Comparison of ENCODE assay signal across 8 mouse cellular contexts in genomic region chr16:96081331-96081730, GRCm38 (mm10). TPM values are rescaled to one million over a fixed set of nuclear protein-coding genes. Genes with fewer than 3 reads are reported as not detected.
DNase-seq lines count a peak whose midpoint lies in the region; ATAC-seq and TF ChIP-seq lines count a peak whose summit lies in the region.

No protein-coding gene starts in this region.

- 2% methylated on average over 28 of the region's 28 CpGs for WGBS in forebrain, embryonic 10.5 days
- 3% methylated on average over 17 of the region's 28 CpGs for WGBS in heart, embryonic 15.5 days
- 1% methylated on average over 23 of the region's 28 CpGs for WGBS in liver, embryonic 12.5 days (ENCODE audit: insufficient replicate concordance)
- 3% methylated on average over 27 of the region's 28 CpGs for WGBS in neural tube, embryonic 12.5 days
- WGBS in stomach, postnatal 0 days, result under 1% methylated on average over 26 of the region's 28 CpGs

- peaks cover 80% of the 10 kb centered on the region for H3K4me1 ChIP-seq in E14TG2a.4 (replicated peaks; ENCODE audit: low read depth, low read length)
- H3K4me1 ChIP-seq in forebrain, embryonic 10.5 days, result peaks cover 25% of the 10 kb centered on the region
- peaks cover 30% of the 10 kb centered on the region for H3K4me1 ChIP-seq in heart, embryonic 15.5 days (replicated peaks)
- H3K4me1 ChIP-seq in liver, embryonic 12.5 days, result peaks cover 21% of the 10 kb centered on the region
- peaks cover 25% of the 10 kb centered on the region for H3K4me1 ChIP-seq in neural tube, embryonic 12.5 days
- H3K4me1 ChIP-seq in stomach, postnatal 0 days (replicated peaks; ENCODE audit: control insufficient read depth, insufficient read depth), result peaks cover 2% of the 10 kb centered on the region; the same call in 1 of the 2 replicates

- H3K27me3 ChIP-seq in E14TG2a.4 (ENCODE audit: insufficient read depth, low read length), result no peaks in the 10 kb centered on the region
- no peaks in the 10 kb centered on the region for H3K27me3 ChIP-seq in forebrain, embryonic 10.5 days (ENCODE audit: poor library complexity, severe bottlenecking)
- H3K27me3 ChIP-seq in heart, embryonic 15.5 days, result no peaks in the 10 kb centered on the region
- peaks cover 30% of the 10 kb centered on the region for H3K27me3 ChIP-seq in liver, embryonic 12.5 days (replicated peaks)
- H3K27me3 ChIP-seq in neural tube, embryonic 12.5 days (replicated peaks), result no peaks in the 10 kb centered on the region
- no peaks in the 10 kb centered on the region for H3K27me3 ChIP-seq in stomach, postnatal 0 days (ENCODE audit: control insufficient read depth, insufficient read depth, low read length)

- no peaks in the 10 kb centered on the region for H3K9me3 ChIP-seq in E14TG2a.4 (ENCODE audit: low read length)
- H3K9me3 ChIP-seq in forebrain, embryonic 10.5 days, result no peaks in the 10 kb centered on the region
- H3K9me3 ChIP-seq in heart, embryonic 15.5 days (replicated peaks), result no peaks in the 10 kb centered on the region
- no peaks in the 10 kb centered on the region for H3K9me3 ChIP-seq in liver, embryonic 12.5 days (replicated peaks)
- no peaks in the 10 kb centered on the region for H3K9me3 ChIP-seq in neural tube, embryonic 12.5 days
- H3K9me3 ChIP-seq in stomach, postnatal 0 days (ENCODE audit: control insufficient read depth, low read length), result no peaks in the 10 kb centered on the region

- peak; percentile 80 for ATAC-seq in heart, embryonic 15.5 days (replicated peaks; ENCODE audit: insufficient number of reproducible peaks, insufficient read depth, low FRiP score, low read depth)
- peak; percentile 83 for ATAC-seq in liver, embryonic 12.5 days
- ATAC-seq in neural tube, embryonic 12.5 days (ENCODE audit: low FRiP score, low read depth), result peak; percentile 84
- peak; percentile 76 for ATAC-seq in stomach, postnatal 0 days (ENCODE audit: low FRiP score, low TSS enrichment)

- peak overlapping the region; percentile 94 for H3K4me3 ChIP-seq in E14TG2a.4 (replicated peaks; ENCODE audit: low read length)
- peak overlapping the region; percentile 99 for H3K4me3 ChIP-seq in forebrain, embryonic 10.5 days
- H3K4me3 ChIP-seq in heart, embryonic 15.5 days, result peak overlapping the region; percentile 81
- peak overlapping the region; percentile 85 for H3K4me3 ChIP-seq in liver, embryonic 12.5 days
- peak overlapping the region; percentile 97 for H3K4me3 ChIP-seq in neural tube, embryonic 12.5 days
- H3K4me3 ChIP-seq in stomach, postnatal 0 days (ENCODE audit: low read depth, low read length), result peak overlapping the region; percentile 100

- DNase-seq in c-Kit-positive CD71-negative TER-119-negative erythroid progenitor cells, embryonic 14.5 days (ENCODE audit: low read depth), result peak; percentile 74
- DNase-seq in forebrain, embryonic 10.5 days (ENCODE audit: extremely low spot score, low spot score), result peak; percentile 87
- peak; percentile 95 for DNase-seq in kidney, postnatal 14 days
- peak; percentile 93 for DNase-seq in stomach, postnatal 0 days (ENCODE audit: low spot score)

- peak overlapping the region; percentile 71 for H3K4me2 ChIP-seq in heart, embryonic 15.5 days
- peak overlapping the region; percentile 97 for H3K4me2 ChIP-seq in liver, embryonic 12.5 days
- peak overlapping the region; percentile 66 for H3K4me2 ChIP-seq in neural tube, embryonic 12.5 days (replicated peaks)
- H3K4me2 ChIP-seq in stomach, postnatal 0 days (replicated peaks; ENCODE audit: low read depth), result peak overlapping the region; percentile 72

- no peak for TF ChIP-seq CTCF in E14TG2a.4 (conservative IDR thresholded peaks at IDR 0.05; ENCODE audit: low read length)
- TF ChIP-seq CTCF in stomach, postnatal 0 days (IDR thresholded peaks at IDR 0.05; ENCODE audit: low read depth), result no peak

- TF ChIP-seq EP300 in stomach, postnatal 0 days (optimal IDR thresholded peaks at IDR 0.05), result no peak

- H3K36me3 ChIP-seq in E14TG2a.4 (ENCODE audit: insufficient read depth, low read length), result peaks cover 48% of the 10 kb centered on the region
- peaks cover 47% of the 10 kb centered on the region for H3K36me3 ChIP-seq in forebrain, embryonic 10.5 days (replicated peaks)
- H3K36me3 ChIP-seq in heart, embryonic 15.5 days, result peaks cover 21% of the 10 kb centered on the region
- H3K36me3 ChIP-seq in liver, embryonic 12.5 days, result peaks cover 20% of the 10 kb centered on the region
- H3K36me3 ChIP-seq in neural tube, embryonic 12.5 days, result peaks cover 24% of the 10 kb centered on the region
- H3K36me3 ChIP-seq in stomach, postnatal 0 days (ENCODE audit: control insufficient read depth, insufficient read depth, low read length), result peaks cover 3% of the 10 kb centered on the region; the same call in 1 of the 2 replicates

- peak overlapping the region; percentile 96 for H3K27ac ChIP-seq in forebrain, embryonic 10.5 days
- H3K27ac ChIP-seq in heart, embryonic 15.5 days, result peak overlapping the region; percentile 97
- H3K27ac ChIP-seq in liver, embryonic 12.5 days, result peak overlapping the region; percentile 86
- H3K27ac ChIP-seq in neural tube, embryonic 12.5 days, result peak overlapping the region; percentile 94
- H3K27ac ChIP-seq in stomach, postnatal 0 days (replicated peaks), result peak overlapping the region; percentile 99

- peak overlapping the region; percentile 93 for H3K9ac ChIP-seq in heart, embryonic 15.5 days
- peak overlapping the region; percentile 79 for H3K9ac ChIP-seq in liver, embryonic 12.5 days
- H3K9ac ChIP-seq in neural tube, embryonic 12.5 days, result peak overlapping the region; percentile 99
- peak overlapping the region; percentile 100 for H3K9ac ChIP-seq in stomach, postnatal 0 days (ENCODE audit: low read length)

RNA-seq across cellular contexts. Expression of gene Brwd1, which starts 1.0 kb away (rescaled TPM):
- polyA plus RNA-seq in forebrain, embryonic 10.5 days (2016; fragmentation: Nextera tagmentation; extraction: Ambion mirVana), result 138 and 143 TPM in 2 replicates
- polyA plus RNA-seq in heart, embryonic 15.5 days (2015; fragmentation: Nextera tagmentation; extraction: Ambion mirVana), result 63.6 and 68.1 TPM in 2 replicates
- polyA plus RNA-seq in liver, embryonic 12.5 days (2016; fragmentation: Nextera tagmentation; extraction: Ambion mirVana), result 26.6 and 27.6 TPM in 2 replicates
- 219 and 234 TPM in 2 replicates for polyA plus RNA-seq in neural tube, embryonic 12.5 days (2016; fragmentation: Nextera tagmentation; extraction: Ambion mirVana)
- polyA plus RNA-seq in stomach, postnatal 0 days (2015; fragmentation: Nextera tagmentation; extraction: Ambion mirVana), result 29.1 and 31.6 TPM in 2 replicates

RNA-seq across cellular contexts. Expression of gene Hmgn1, which starts 46.2 kb away (rescaled TPM):
- 851 and 879 TPM in 2 replicates for polyA plus RNA-seq in forebrain, embryonic 10.5 days (2016; fragmentation: Nextera tagmentation; extraction: Ambion mirVana)
- 289 and 315 TPM in 2 replicates for polyA plus RNA-seq in heart, embryonic 15.5 days (2015; fragmentation: Nextera tagmentation; extraction: Ambion mirVana)
- 238 and 246 TPM in 2 replicates for polyA plus RNA-seq in liver, embryonic 12.5 days (2016; fragmentation: Nextera tagmentation; extraction: Ambion mirVana)
- 680 and 694 TPM in 2 replicates for polyA plus RNA-seq in neural tube, embryonic 12.5 days (2016; fragmentation: Nextera tagmentation; extraction: Ambion mirVana)
- 334 and 365 TPM in 2 replicates for polyA plus RNA-seq in stomach, postnatal 0 days (2015; fragmentation: Nextera tagmentation; extraction: Ambion mirVana)

Comparison
In these comparisons a context has a peak if more than half of its experiments do, and no peak if none do; other contexts are left out.
1. Peak in every context shown above with its lines: DNase-seq, ATAC-seq, H3K4me3 ChIP-seq and H3K27ac ChIP-seq.